Mouse (Mus musculus) neutrophil, adult 5-6 weeks (primary cell): Measurements from ENCODE around the gene Dgkh. TPM values are rescaled to one million over a fixed set of nuclear protein-coding genes. Genes with fewer than 3 reads are reported as not detected.

Source experiments
- ATAC-seq: fragments of 151-379, 151-347 bp; 2 replicates; pipeline ENCODE4 v1.8.0; 2017; ENCODE audit warnings: mild to moderate bottlenecking, moderate TSS enrichment; ENCODE audit not compliant: insufficient number of reproducible peaks, poor library complexity, low FRiP score, severe bottlenecking; ENCODE audit errors: extremely low read depth
- total RNA-seq: library from RNA; stranded (forward); fragments of 200-1000 nt; gene quantifications from 2 replicates; pipeline ENCODE4 v1.2.3, GENCODE M21; 2017

The Dgkh gene
- total RNA-seq, 1 experiment from 2014 or later = 12.3 TPM

GRCm38 (mm10) chr14:78526907-78527306, 205.7 kb downstream of the Dgkh start:
- no peak for ATAC-seq

- ATAC-seq = no peak
These were observed 206.1 kb downstream of the Dgkh start for GRCm38 (mm10) chr14:78526475-78526874.

GRCm38 (mm10) chr14:78525611-78526457, 206.7 kb downstream of the Dgkh start:
- ATAC-seq = 0 out of 2 replicates have a peak, but pooled peaks have one; percentile 6

GRCm38 (mm10) chr14:78525059-78525458, 207.5 kb downstream of the Dgkh start:
- no peak for ATAC-seq

- ATAC-seq = no peak
These were observed 221.9 kb downstream of the Dgkh start for GRCm38 (mm10) chr14:78510713-78511112.

- ATAC-seq = no peak
These were observed 222.8 kb downstream of the Dgkh start for GRCm38 (mm10) chr14:78509791-78510190.

Other genes starting within 250 kb of the Dgkh start
- gene Akap11, start 196.0 kb downstream of the Dgkh start, total RNA-seq = 27.7 and 41.3 TPM in 2 replicates
- gene Vwa8, start 116.3 kb upstream of the Dgkh start, total RNA-seq = 11.2 and 12.2 TPM in 2 replicates